Mouse (Mus musculus): ENCODE results near the gene Mfsd13b. TPM values are rescaled to one million over a fixed set of nuclear protein-coding genes. Genes with fewer than 3 reads are reported as not detected.
"Not testable (repeated sequence)": the region's sequence is repeated elsewhere in the genome, so short reads cannot be mapped to it uniquely, and the experiment has no call there.

The Mfsd13b gene
- 0.29 and 0.51 TPM in 2 replicates for polyA plus RNA-seq (2016; fragmentation: Nextera tagmentation; extraction: Ambion mirVana)

- ATAC-seq (ENCODE audit: low FRiP score, low read depth) = peak; percentile 97
- no peaks in the 10 kb centered on the region for H3K36me3 ChIP-seq
- no peaks in the 10 kb centered on the region for H3K27me3 ChIP-seq
- H3K4me3 ChIP-seq = peak within 1 kb of the TSS; percentile 82
- H3K4me1 ChIP-seq = peaks cover 23% of the 10 kb centered on the region
- WGBS = under 1% methylated on average over 46 of the region's 46 CpGs
- H3K9me3 ChIP-seq = no peaks in the 10 kb centered on the region
- H3K4me2 ChIP-seq (replicated peaks) = peak within 1 kb of the TSS; percentile 84
- H3K27ac ChIP-seq (replicated peaks) = peak within 1 kb of the TSS; percentile 81
- peak within 1 kb of the TSS; percentile 81 for H3K9ac ChIP-seq (replicated peaks)
Measured at GRCm38 (mm10) chr7:120982200-120982841, at the start of gene Mfsd13b, which contains the start of gene Cdr2. Gene Mfsd13b (plus strand): TSS chr7:120982509. Gene Cdr2 (minus strand): TSS chr7:120982312.

GRCm38 (mm10) chr7:120933110-120933509 is 49.2 kb upstream of the Mfsd13b start:
- Histone ChIP-seq H3K27me3 (no peaks in the 10 kb centered on the region), H3K4me3 (no peak overlapping the region), H3K36me3 (peaks cover 93% of the 10 kb centered on the region), H3K9ac (replicated peaks) (no peak overlapping the region), H3K27ac (replicated peaks) (no peak overlapping the region), H3K9me3 (no peaks in the 10 kb centered on the region), H3K4me2 (replicated peaks) (no peak overlapping the region), H3K4me1 (no peaks in the 10 kb centered on the region)
- 94% methylated on average over 7 of the region's 7 CpGs for WGBS
- no peak for ATAC-seq (ENCODE audit: low FRiP score, low read depth)

GRCm38 (mm10) chr7:120933680-120934195 is 48.6 kb upstream of the Mfsd13b start:
- Histone ChIP-seq H3K27me3 (no peaks in the 10 kb centered on the region), H3K4me2 (replicated peaks) (no peak overlapping the region), H3K9me3 (no peaks in the 10 kb centered on the region), H3K27ac (replicated peaks) (no peak overlapping the region), H3K4me1 (no peaks in the 10 kb centered on the region), H3K36me3 (peaks cover 95% of the 10 kb centered on the region), H3K4me3 (no peak overlapping the region), H3K9ac (replicated peaks) (no peak overlapping the region)
- ATAC-seq (ENCODE audit: low FRiP score, low read depth) = no peak
- WGBS = 82% methylated on average over 5 of the region's 5 CpGs

DNA sequence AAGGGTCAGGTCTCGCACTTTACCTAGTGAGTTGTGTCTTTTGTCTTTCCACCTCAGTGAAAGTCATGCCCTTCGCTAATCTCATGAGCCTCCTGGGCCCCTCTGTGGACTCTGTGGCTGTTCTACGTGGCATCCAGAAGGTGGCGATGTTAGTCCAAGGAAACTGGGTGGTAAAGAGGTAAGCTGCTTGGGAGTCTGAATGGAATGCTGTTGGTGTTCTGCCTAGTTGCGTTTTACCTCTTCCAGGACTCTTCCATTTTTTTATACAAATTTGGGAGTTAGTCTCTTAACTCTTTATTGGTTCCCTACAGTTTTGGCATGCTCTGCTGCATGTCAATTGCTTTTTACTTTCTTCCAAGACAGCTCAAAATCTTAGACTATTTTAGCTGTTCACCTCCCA is 47.6 kb upstream of the Mfsd13b start:
- WGBS = 37% methylated on average over 5 of the region's 5 CpGs
- Histone ChIP-seq H3K9ac (replicated peaks) (no peak overlapping the region), H3K27me3 (no peaks in the 10 kb centered on the region), H3K4me2 (replicated peaks) (no peak overlapping the region), H3K4me1 (no peaks in the 10 kb centered on the region), H3K4me3 (no peak overlapping the region), H3K36me3 (peaks cover 95% of the 10 kb centered on the region), H3K27ac (replicated peaks) (no peak overlapping the region), H3K9me3 (no peaks in the 10 kb centered on the region)
- peak; percentile 67 for ATAC-seq (ENCODE audit: low FRiP score, low read depth)

DNA sequence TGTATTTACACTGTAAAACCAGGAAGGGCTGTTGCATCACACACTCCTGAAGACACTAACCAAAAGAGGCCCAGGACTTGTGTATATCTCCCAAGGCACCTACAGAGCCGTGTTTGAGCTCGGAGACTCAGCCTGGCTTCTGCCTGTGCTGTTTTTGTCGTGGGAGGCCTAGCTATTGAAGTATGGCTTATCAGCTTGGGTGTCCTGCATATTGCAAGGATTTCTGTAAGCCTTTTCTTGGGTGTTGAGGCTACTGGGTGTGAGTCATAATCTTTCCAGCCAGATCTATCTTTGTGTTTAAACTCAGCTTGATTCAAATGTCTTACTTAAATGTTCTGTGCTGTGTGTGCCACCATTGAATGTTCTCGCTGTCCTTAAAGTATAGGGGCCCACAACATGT is 45.8 kb upstream of the Mfsd13b start:
- Histone ChIP-seq H3K4me3 (no peak overlapping the region), H3K27me3 (no peaks in the 10 kb centered on the region), H3K4me2 (replicated peaks) (no peak overlapping the region), H3K27ac (replicated peaks) (no peak overlapping the region), H3K36me3 (peaks cover 96% of the 10 kb centered on the region), H3K9me3 (no peaks in the 10 kb centered on the region), H3K9ac (replicated peaks) (no peak overlapping the region), H3K4me1 (no peaks in the 10 kb centered on the region)
- ATAC-seq (ENCODE audit: low FRiP score, low read depth) = no peak
- 92% methylated on average over 4 of the region's 4 CpGs for WGBS

DNA sequence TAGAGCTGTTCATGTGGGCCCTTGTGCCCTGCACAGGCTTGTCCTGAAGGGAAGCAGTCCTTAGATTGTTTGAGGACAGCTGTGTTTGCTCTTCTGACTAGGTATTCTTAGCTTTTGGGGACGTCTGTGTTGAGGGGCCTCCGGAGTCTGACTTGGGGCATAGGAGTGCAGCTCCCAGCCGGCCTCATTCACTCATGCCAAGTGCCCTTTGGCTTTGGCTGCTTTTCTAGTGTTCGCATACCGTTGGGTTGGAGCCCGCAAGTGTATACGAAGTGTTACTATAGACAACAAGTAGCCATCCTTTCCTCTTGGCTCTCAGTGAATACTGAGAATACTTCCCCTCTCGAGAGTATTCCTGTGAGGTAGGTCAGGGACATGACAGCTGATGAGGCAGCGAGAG is 44.1 kb upstream of the Mfsd13b start:
- WGBS = 84% methylated on average over 9 of the region's 9 CpGs
- Histone ChIP-seq H3K9me3 (no peaks in the 10 kb centered on the region), H3K9ac (replicated peaks) (no peak overlapping the region), H3K4me3 (no peak overlapping the region), H3K36me3 (peaks cover 96% of the 10 kb centered on the region), H3K27ac (replicated peaks) (no peak overlapping the region), H3K27me3 (no peaks in the 10 kb centered on the region), H3K4me1 (no peaks in the 10 kb centered on the region), H3K4me2 (replicated peaks) (no peak overlapping the region)
- no peak for ATAC-seq (ENCODE audit: low FRiP score, low read depth)

- no peak overlapping the region for H3K27ac ChIP-seq (replicated peaks)
- no peak overlapping the region for H3K4me2 ChIP-seq (replicated peaks)
- 92% methylated on average over 12 of the region's 12 CpGs for WGBS
- H3K9ac ChIP-seq (replicated peaks) = no peak overlapping the region
- no peaks in the 10 kb centered on the region for H3K27me3 ChIP-seq
- H3K4me1 ChIP-seq = no peaks in the 10 kb centered on the region
- no peaks in the 10 kb centered on the region for H3K9me3 ChIP-seq
- H3K4me3 ChIP-seq = no peak overlapping the region
- H3K36me3 ChIP-seq = peaks cover 94% of the 10 kb centered on the region
- ATAC-seq (ENCODE audit: low FRiP score, low read depth) = no peak
Measured at GRCm38 (mm10) chr7:120940343-120940742, 42.0 kb upstream of the Mfsd13b start.

DNA sequence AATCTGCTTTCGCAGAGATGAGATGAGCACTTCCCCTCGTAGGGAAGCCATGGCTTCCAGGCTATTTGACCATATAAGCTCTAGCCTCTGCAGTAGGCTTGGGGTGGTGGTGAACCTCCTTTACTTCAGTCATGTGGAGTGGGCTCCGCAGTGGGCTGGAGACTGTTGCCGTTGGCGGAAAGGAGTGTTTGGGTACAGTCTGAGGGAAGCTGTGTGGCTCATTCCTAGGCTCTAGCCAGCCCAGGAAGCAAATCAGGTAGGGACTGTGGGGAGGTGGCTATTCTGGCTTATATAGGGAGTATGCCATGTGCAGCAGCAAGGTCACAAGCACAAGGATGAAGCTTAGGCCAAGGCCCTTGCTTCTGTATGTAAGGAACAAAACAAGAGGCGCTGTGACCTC is 41.1 kb upstream of the Mfsd13b start:
- H3K36me3 ChIP-seq = peaks cover 92% of the 10 kb centered on the region
- H3K4me2 ChIP-seq (replicated peaks) = no peak overlapping the region
- WGBS = 94% methylated on average over 6 of the region's 6 CpGs
- H3K9me3 ChIP-seq = no peaks in the 10 kb centered on the region
- H3K4me1 ChIP-seq = no peaks in the 10 kb centered on the region
- no peak for ATAC-seq (ENCODE audit: low FRiP score, low read depth)
- no peak overlapping the region for H3K9ac ChIP-seq (replicated peaks)
- no peak overlapping the region for H3K27ac ChIP-seq (replicated peaks)
- H3K4me3 ChIP-seq = no peak overlapping the region
- H3K27me3 ChIP-seq = no peaks in the 10 kb centered on the region

- ATAC-seq (ENCODE audit: low FRiP score, low read depth) = no peak
- Histone ChIP-seq H3K27me3 (no peaks in the 10 kb centered on the region), H3K36me3 (peaks cover 85% of the 10 kb centered on the region), H3K9me3 (no peaks in the 10 kb centered on the region), H3K4me2 (replicated peaks) (no peak overlapping the region), H3K27ac (replicated peaks) (no peak overlapping the region), H3K4me3 (no peak overlapping the region), H3K9ac (replicated peaks) (no peak overlapping the region), H3K4me1 (no peaks in the 10 kb centered on the region)
- 92% methylated on average over 1 of the region's 1 CpGs for WGBS
Measured at GRCm38 (mm10) chr7:120942506-120942905, 39.8 kb upstream of the Mfsd13b start.

DNA sequence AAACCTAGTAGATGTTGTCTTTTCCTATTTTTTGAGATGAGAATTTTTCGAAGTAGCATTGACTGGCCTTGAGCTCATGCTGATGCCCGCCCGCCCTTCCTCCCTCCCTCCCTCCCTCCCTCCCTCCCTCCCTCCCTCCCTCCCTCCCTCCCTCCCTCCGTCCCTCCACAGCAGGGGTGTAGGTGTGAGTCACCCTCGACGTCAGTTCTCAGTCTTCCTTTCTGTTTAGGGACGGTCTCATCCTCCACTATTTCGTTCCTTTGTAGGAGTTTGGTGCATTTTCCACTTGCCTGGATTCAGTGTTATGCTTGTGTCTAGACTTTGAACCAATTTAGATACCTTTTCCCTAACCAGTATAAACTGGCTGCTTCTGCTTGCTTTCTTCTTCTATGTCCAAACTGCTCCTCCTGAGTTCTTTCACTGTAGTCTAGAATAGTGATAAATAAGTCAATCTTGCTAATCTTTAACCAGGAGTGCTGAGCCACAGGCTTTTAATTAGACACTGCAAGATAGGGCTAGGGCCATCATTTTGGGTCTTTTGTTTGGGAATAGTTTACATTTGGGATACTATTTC is 38.3 kb upstream of the Mfsd13b start:
- no peak for ATAC-seq (ENCODE audit: low FRiP score, low read depth)
- H3K9me3 ChIP-seq = no peaks in the 10 kb centered on the region
- no peak overlapping the region for H3K27ac ChIP-seq (replicated peaks)
- no peaks in the 10 kb centered on the region for H3K27me3 ChIP-seq
- peaks cover 81% of the 10 kb centered on the region for H3K36me3 ChIP-seq
- H3K4me3 ChIP-seq = no peak overlapping the region
- no peak overlapping the region for H3K9ac ChIP-seq (replicated peaks)
- H3K4me2 ChIP-seq (replicated peaks) = no peak overlapping the region
- WGBS = 74% methylated on average over 7 of the region's 8 CpGs
- no peaks in the 10 kb centered on the region for H3K4me1 ChIP-seq

- not testable (repeated sequence) for H3K27ac ChIP-seq (replicated peaks); H3K4me3 ChIP-seq; H3K27me3 ChIP-seq; H3K4me1 ChIP-seq; H3K9me3 ChIP-seq; H3K9ac ChIP-seq (replicated peaks); ATAC-seq (ENCODE audit: low FRiP score, low read depth); H3K4me2 ChIP-seq (replicated peaks)
- WGBS = 84% methylated on average over 7 of the region's 7 CpGs
- peaks cover 49% of the 10 kb centered on the region for H3K36me3 ChIP-seq
Measured at GRCm38 (mm10) chr7:120953591-120953990, 28.7 kb upstream of the Mfsd13b start.

DNA sequence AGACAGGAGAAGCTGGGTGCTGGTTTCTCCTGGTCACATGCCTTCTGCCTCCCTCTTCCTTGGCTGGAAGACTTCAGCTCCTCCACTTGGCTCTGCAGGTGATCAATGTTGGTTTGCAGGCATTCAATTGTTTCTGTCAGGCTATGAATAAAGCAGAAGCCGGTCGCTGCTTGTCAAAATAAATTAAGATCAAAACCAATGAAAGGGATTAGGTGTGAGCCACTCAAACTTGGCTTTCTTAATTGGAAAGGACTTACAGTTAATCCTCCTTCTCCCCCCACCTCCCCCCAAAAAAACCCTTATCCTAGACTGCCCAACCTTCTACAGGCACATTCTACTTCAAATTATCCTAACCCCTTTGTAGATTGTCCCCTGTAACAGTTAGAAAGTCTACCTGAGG is 22.2 kb upstream of the Mfsd13b start:
- Histone ChIP-seq H3K27ac (replicated peaks) (no peak overlapping the region), H3K9me3 (no peaks in the 10 kb centered on the region), H3K27me3 (no peaks in the 10 kb centered on the region), H3K9ac (replicated peaks) (no peak overlapping the region), H3K4me2 (replicated peaks) (no peak overlapping the region), H3K4me1 (peaks cover 4% of the 10 kb centered on the region; the same call in 1 of the 2 replicates), H3K4me3 (no peak overlapping the region), H3K36me3 (peaks cover 49% of the 10 kb centered on the region)
- 42% methylated on average over 2 of the region's 2 CpGs for WGBS
- ATAC-seq (ENCODE audit: low FRiP score, low read depth) = no peak
